Mouse (Mus musculus) liver, embryonic 14.5 days (tissue): ENCODE measurements around the gene Pcbp2.

Source experiments
- CTCF ChIP-seq: IDR thresholded peaks from 2 replicates; pipeline ENCODE4 v1.5.1; 2016; ENCODE audit warnings: antibody characterized with exemption, low read depth, control low read depth
- EP300 ChIP-seq: IDR thresholded peaks from 2 replicates; pipeline ENCODE4 v1.6.1; 2016; ENCODE audit warnings: antibody characterized with exemption, low read depth

DNA sequence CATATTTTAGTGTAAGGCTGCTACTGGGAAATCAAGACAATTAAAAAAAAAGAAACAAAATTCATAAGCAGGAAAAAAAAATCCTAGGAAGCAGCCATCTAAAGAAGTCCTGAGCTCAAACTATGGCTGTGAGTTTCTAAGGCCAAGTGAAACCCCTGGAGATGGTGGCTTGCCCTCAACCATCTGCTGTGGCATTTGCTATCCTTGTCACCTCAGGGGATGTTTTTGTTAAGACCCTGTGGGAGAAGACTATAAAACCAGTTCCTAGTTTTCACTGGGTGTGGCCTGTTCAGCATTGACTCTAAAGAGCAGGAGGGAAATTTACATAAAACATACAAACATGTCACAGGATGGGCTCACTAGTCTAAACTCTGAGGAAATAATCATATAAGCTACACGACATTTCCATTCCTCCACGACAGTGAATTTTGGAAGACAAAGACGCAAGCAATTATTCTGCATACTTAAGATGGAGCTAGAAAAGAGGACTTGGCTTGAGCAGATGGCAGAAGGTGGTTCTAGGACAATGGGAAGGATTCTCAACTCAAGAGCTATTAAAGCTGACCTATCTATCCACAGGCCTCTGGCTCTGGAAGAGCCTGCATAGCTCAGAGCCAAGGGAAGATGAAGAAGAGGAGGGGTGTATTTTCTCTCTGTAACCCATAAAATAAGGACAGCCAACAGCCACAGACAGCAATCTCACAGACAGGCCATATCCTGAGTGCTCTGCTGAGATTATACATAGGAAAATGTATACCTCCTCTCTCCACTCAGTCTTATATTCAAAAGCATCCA lies 62.0 kb downstream of the Pcbp2 start:
- TF ChIP-seq CTCF (no peak), EP300 (no peak)
